Mouse (Mus musculus) forebrain, embryonic 14.5 days (tissue): ENCODE results near the gene Lrp2. TPM values are rescaled to one million over a fixed set of nuclear protein-coding genes. Genes with fewer than 3 reads are reported as not detected.

Experiments used
- ATAC-seq: fragments of 200-750 bp; cut with Nextera tagmentation; 2 replicates; pipeline ENCODE4 v1.8.0; 2017; ENCODE audit warnings: mild to moderate bottlenecking, moderate library complexity
- DNase-seq: peaks from one replicate; pipeline ENCODE4 v3.0.0-alpha.2; 2015; ENCODE audit warnings: low spot score
- H3K27ac ChIP-seq: fragments of 300-500 bp; sonication (generic); 2 replicates; pipeline ENCODE4 v1.5.1; 2014; ENCODE audit warnings: low read depth, mild to moderate bottlenecking, control low read depth, low read length, moderate library complexity
- H3K27me3 ChIP-seq: fragments of 300-500 bp; sonication (generic); replicated peaks from 2 replicates; pipeline ENCODE4 v1.6.1; 2014; ENCODE audit warnings: low read length, control low read depth, mixed read lengths; ENCODE audit not compliant: control insufficient read depth, insufficient read depth
- H3K36me3 ChIP-seq: fragments of 300-500 bp; sonication (generic); 2 replicates; pipeline ENCODE4 v1.6.1; 2014; ENCODE audit warnings: low read length, control low read depth; ENCODE audit not compliant: control insufficient read depth, insufficient read depth
- H3K4me1 ChIP-seq: fragments of 300-500 bp; sonication (generic); 2 replicates; pipeline ENCODE4 v1.6.1; 2014; ENCODE audit warnings: antibody characterized with exemption, low read length, control low read depth; ENCODE audit not compliant: control insufficient read depth, insufficient read depth
- H3K4me2 ChIP-seq: fragments of 300-500 bp; sonication (generic); 2 replicates; pipeline ENCODE4 v1.6.1; 2014; ENCODE audit warnings: mild to moderate bottlenecking, control low read depth, low read length
- H3K4me3 ChIP-seq: fragments of 300-500 bp; sonication (generic); 2 replicates; pipeline ENCODE4 v1.5.1; 2014; ENCODE audit warnings: low read depth, low read length, control low read depth
- H3K9ac ChIP-seq: fragments of 300-500 bp; sonication (generic); 2 replicates; pipeline ENCODE4 v1.6.1; 2014; ENCODE audit warnings: mild to moderate bottlenecking, low read length, control low read depth, moderate library complexity
- H3K9me3 ChIP-seq: fragments of 300-500 bp; sonication (generic); replicated peaks from 2 replicates; pipeline ENCODE4 v1.6.1; 2016; ENCODE audit warnings: low read length, control low read depth, mixed read lengths; ENCODE audit not compliant: control insufficient read depth
- WGBS: fragments of 180-500 bp; shearing (Covaris S2); extraction: QIAGEN DNeasy Blood & Tissue Kit; methylation state at CpG from one replicate; pipeline ENCODE4 v1.1.7; 2014; 5-methylcytosine and 5-hydroxymethylcytosine counted together
- polyA plus RNA-seq: library from polyadenylated mRNA; unstranded; fragments of >200 nt; fragmentation: Nextera tagmentation; extraction: Ambion mirVana; gene quantifications from 2 replicates; pipeline ENCODE4 v1.2.1, GENCODE M21; 2014

Gene Lrp2
- polyA plus RNA-seq, 1 experiment from 2014 or later: 0.66 TPM

DNA sequence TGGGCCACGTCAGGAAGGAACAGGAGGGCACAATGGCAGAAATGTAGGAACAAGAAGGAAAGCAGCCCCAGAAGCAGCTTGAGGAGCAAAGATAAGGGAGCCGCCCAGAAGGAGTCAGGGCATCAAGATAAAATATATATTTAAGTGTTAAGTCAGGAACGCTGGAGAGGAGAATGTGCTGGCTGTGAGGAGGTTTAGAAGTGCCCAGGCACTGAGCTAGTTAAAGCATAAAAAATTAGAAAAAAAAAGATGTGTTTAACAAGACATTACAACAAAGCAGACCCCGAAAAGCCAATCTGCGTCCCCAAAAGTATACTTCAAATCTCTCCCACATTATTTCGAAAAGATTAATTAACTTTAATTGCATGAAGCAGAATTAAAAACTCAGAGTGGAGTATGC lies 122.3 kb downstream of the Lrp2 start:
- no peak overlapping the region for H3K27ac ChIP-seq
- DNase-seq (no peak), ATAC-seq (no peak)
- no peaks in the 10 kb centered on the region for H3K4me1 ChIP-seq
- no peak overlapping the region for H3K4me3 ChIP-seq
- H3K9ac ChIP-seq: no peak overlapping the region
- H3K27me3 ChIP-seq: no peaks in the 10 kb centered on the region
- no peaks in the 10 kb centered on the region for H3K36me3 ChIP-seq
- 83% methylated on average over 6 of the region's 6 CpGs for WGBS
- no peak overlapping the region for H3K4me2 ChIP-seq
- no peaks in the 10 kb centered on the region for H3K9me3 ChIP-seq

GRCm38 (mm10) chr2:69459481-69459880 lies 126.4 kb downstream of the Lrp2 start:
- H3K9me3 ChIP-seq: no peaks in the 10 kb centered on the region
- no peak overlapping the region for H3K4me2 ChIP-seq
- H3K4me1 ChIP-seq: no peaks in the 10 kb centered on the region
- no peak overlapping the region for H3K4me3 ChIP-seq
- H3K36me3 ChIP-seq: no peaks in the 10 kb centered on the region
- H3K27ac ChIP-seq: no peak overlapping the region
- no peak overlapping the region for H3K9ac ChIP-seq
- ATAC-seq: no peak
- WGBS: 87% methylated on average over 17 of the region's 17 CpGs
- peak; percentile 8 for DNase-seq
- no peaks in the 10 kb centered on the region for H3K27me3 ChIP-seq

- DNase-seq (no peak), ATAC-seq (no peak)
- 96% methylated on average over 5 of the region's 5 CpGs for WGBS
- Histone ChIP-seq H3K27ac (no peak overlapping the region), H3K9me3 (no peaks in the 10 kb centered on the region), H3K4me1 (no peaks in the 10 kb centered on the region), H3K36me3 (no peaks in the 10 kb centered on the region), H3K4me3 (no peak overlapping the region), H3K27me3 (no peaks in the 10 kb centered on the region), H3K4me2 (no peak overlapping the region), H3K9ac (no peak overlapping the region)
Observed at GRCm38 (mm10) chr2:69451128-69451527, 134.7 kb downstream of the Lrp2 start.

GRCm38 (mm10) chr2:69448581-69448980 lies 137.3 kb downstream of the Lrp2 start:
- H3K9me3 ChIP-seq: no peaks in the 10 kb centered on the region
- no peak overlapping the region for H3K4me3 ChIP-seq
- no peak overlapping the region for H3K27ac ChIP-seq
- H3K9ac ChIP-seq: no peak overlapping the region
- no peak overlapping the region for H3K4me2 ChIP-seq
- ATAC-seq: no peak
- no peak for DNase-seq
- WGBS: 80% methylated on average over 4 of the region's 4 CpGs
- no peaks in the 10 kb centered on the region for H3K27me3 ChIP-seq
- no peaks in the 10 kb centered on the region for H3K36me3 ChIP-seq
- H3K4me1 ChIP-seq: no peaks in the 10 kb centered on the region

DNA sequence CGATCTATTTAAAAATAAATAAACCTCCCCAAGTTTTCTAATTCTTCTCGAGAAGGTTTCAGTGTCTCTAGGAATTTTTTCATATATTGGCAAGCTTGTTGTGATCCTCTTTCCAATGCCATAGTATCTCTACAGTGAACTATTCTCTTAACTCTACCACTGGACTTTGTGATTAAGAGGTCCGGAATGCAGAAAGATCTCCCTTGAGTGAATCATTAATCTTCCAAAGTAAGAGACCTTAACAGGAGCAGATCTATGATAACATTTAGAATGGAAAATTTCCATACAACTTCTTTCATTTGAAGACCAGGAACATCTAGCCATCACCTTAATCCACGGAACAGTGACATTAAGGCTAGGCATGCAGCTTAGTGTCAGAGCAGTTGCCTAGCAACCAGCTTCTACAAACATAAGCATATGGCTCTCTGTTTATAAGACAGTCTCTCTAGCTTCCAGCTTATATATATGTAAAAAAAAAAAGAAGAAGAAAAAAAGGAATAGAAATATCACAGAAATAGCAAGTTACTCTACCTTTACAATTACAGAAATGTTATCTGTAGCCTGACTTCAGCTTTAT lies 139.9 kb downstream of the Lrp2 start:
- DNase-seq (peak; percentile 75), ATAC-seq (peak; percentile 60; the same call in 1 of the 2 replicates)
- H3K27ac ChIP-seq: no peak overlapping the region
- 77% methylated on average over 4 of the region's 4 CpGs for WGBS
- no peak overlapping the region for H3K9ac ChIP-seq
- no peak overlapping the region for H3K4me3 ChIP-seq
- H3K9me3 ChIP-seq: no peaks in the 10 kb centered on the region
- H3K27me3 ChIP-seq: no peaks in the 10 kb centered on the region
- no peak overlapping the region for H3K4me2 ChIP-seq
- no peaks in the 10 kb centered on the region for H3K4me1 ChIP-seq
- no peaks in the 10 kb centered on the region for H3K36me3 ChIP-seq

- Histone ChIP-seq H3K27ac (no peak overlapping the region), H3K9me3 (no peaks in the 10 kb centered on the region), H3K4me2 (no peak overlapping the region), H3K36me3 (no peaks in the 10 kb centered on the region), H3K4me3 (no peak overlapping the region), H3K4me1 (no peaks in the 10 kb centered on the region), H3K27me3 (no peaks in the 10 kb centered on the region), H3K9ac (no peak overlapping the region)
- ATAC-seq (no peak), DNase-seq (no peak)
- 70% methylated on average over 3 of the region's 3 CpGs for WGBS
Observed at GRCm38 (mm10) chr2:69441656-69442055, 144.2 kb downstream of the Lrp2 start.

DNA sequence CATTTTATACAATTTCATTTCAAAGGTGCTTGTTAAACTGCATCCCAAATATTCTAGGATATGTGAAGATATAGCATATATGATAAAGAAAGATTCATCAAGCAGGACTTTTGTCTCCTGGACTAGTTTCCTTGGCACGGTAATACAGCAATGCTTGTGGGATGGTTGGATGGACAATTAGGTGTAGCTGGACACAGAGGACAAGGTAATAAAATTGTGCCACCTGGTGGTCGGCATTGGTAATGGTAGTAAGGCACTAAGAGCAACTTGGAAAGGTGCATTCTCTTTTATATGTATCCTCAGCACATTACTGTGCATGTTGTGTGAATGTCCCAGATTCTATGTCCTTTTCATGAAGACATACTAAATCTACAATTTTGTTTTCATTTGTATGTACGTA lies 157.7 kb downstream of the Lrp2 start:
- Histone ChIP-seq H3K4me1 (no peaks in the 10 kb centered on the region), H3K27ac (no peak overlapping the region), H3K27me3 (no peaks in the 10 kb centered on the region), H3K4me3 (no peak overlapping the region), H3K9me3 (no peaks in the 10 kb centered on the region), H3K36me3 (no peaks in the 10 kb centered on the region), H3K4me2 (no peak overlapping the region), H3K9ac (no peak overlapping the region)
- 35% methylated on average over 3 of the region's 3 CpGs for WGBS
- ATAC-seq (peak; percentile 83), DNase-seq (peak; percentile 81)

DNA sequence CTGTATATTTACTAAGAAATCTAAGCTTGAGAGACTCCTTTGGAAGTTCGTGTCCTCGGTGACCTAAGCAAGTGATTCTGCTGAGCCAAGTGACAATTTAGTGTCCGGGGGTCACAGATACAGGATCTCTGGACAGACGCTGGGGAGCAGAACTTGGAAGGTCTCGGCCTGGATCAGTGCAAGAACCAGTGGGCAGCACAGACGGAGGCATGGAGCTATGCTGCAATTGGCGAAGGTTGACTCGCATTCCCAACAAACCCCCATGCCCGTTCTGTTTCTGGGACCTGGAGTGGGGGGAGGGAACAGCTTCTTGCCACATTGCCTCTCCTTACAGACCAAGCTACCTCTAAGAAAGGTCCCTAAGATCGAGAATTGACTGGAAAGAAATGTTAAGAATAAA lies 158.7 kb downstream of the Lrp2 start:
- no peaks in the 10 kb centered on the region for H3K27me3 ChIP-seq
- no peak overlapping the region for H3K27ac ChIP-seq
- no peak for DNase-seq
- no peak overlapping the region for H3K4me3 ChIP-seq
- H3K9ac ChIP-seq: no peak overlapping the region
- no peaks in the 10 kb centered on the region for H3K4me1 ChIP-seq
- H3K4me2 ChIP-seq: no peak overlapping the region
- no peaks in the 10 kb centered on the region for H3K9me3 ChIP-seq
- no peak for ATAC-seq
- WGBS: 87% methylated on average over 10 of the region's 10 CpGs
- H3K36me3 ChIP-seq: no peaks in the 10 kb centered on the region

DNA sequence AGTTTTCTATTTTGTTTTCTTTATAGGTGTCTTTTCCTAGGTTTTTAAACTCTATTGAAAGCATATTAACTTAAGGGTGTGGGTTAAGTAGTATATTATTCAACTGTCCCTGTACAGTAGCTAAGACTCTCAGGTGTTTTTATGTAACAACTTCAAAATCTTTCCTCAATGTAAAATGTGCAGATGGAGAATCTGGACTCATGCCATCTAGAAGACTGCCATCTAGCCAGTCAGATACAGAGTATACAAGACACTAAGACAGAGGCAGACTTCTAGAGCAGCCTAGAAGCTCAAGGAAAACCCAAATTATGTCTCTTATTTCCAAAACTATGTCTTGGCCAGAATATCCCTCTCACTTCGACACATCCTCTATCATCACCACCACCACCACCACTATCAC lies 159.8 kb downstream of the Lrp2 start:
- Histone ChIP-seq H3K27me3 (no peaks in the 10 kb centered on the region), H3K36me3 (no peaks in the 10 kb centered on the region), H3K4me2 (no peak overlapping the region), H3K9me3 (no peaks in the 10 kb centered on the region), H3K27ac (no peak overlapping the region), H3K4me1 (no peaks in the 10 kb centered on the region), H3K9ac (no peak overlapping the region), H3K4me3 (no peak overlapping the region)
- no peak for ATAC-seq
- peak; percentile 24 for DNase-seq
- 96% methylated on average over 1 of the region's 1 CpGs for WGBS
